Mouse (Mus musculus): ENCODE results near the gene Clcnkb. TPM values are rescaled to one million over a fixed set of nuclear protein-coding genes. Genes with fewer than 3 reads are reported as not detected.

The Clcnkb gene
- polyA plus RNA-seq (2014; fragmentation: Illumina TruSeq; extraction: RNeasy Lipid Tissue Mini Kit (QIAGEN cat#74804); ENCODE audit: low read depth, low replicate concordance) = 10.6 TPM

DNA sequence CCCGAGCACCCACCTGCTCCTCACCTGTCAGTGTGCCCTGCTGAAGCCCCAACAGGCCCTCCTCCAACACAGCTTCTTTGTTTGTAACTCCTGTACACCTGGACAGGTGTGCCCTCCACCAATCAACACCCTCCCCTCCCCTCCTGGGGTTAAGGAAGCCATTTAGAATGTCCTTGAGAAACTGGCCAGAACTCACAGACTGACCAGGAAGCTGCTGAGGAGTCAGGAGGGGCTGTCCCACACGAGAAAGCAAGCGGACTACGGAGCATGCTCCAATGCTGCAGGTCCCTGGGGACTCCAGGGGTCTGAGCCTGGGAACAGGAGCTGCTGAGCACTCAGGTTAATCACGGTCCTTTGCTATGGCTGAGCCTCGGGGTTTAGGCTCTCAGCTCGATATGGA, at the start of gene Clcnkb:
Gene Clcnkb (minus strand): TSS at position 91 of the 400 bp plus-strand sequence.

DNA sequence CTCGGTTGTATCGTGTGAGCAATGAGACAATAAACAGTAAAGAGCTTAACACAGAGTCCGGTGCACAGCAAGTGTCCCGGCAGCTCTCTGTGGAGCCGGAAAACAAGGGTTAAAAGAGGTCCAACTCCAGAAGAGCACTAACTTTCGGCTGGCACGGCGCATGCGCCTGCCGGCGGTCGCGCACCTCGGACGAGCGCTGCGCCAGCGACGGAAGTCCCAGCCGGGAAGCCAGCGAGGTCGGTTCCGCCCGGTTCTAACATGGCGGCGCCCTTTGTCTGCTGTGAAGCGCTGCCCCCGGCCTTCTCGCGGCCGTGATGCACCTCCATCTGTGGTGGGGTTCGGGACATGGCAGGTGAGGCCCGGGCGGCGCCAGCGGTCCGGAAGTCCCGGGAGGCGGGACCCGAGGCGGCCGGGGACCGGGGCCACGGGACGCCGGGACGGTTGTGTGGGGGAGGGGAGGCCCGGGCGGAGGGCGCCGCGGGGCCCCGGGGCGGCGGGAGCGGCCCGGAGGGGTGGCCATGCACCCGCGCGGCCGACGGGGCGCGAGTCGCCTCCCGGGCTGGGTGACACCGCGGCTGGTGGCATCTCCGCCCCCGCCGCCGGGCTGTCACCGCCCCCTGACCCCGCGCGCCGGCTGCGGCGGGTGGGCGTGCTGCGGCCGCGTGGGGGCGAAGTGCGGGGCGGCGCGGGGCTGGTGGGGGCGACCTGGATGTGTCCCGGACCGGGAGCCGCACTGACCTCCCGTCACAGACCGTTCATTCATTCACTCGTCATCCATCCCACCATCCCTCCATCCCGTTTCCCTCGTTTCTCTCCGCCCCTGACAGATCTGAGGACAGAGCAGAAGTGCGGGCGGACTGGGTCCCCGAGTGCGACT, 28.9 kb upstream of the Clcnkb start, which contains the start of gene Zbtb17:
Gene Zbtb17 (plus strand): TSS at position 204 of the 877 bp plus-strand sequence.

DNA sequence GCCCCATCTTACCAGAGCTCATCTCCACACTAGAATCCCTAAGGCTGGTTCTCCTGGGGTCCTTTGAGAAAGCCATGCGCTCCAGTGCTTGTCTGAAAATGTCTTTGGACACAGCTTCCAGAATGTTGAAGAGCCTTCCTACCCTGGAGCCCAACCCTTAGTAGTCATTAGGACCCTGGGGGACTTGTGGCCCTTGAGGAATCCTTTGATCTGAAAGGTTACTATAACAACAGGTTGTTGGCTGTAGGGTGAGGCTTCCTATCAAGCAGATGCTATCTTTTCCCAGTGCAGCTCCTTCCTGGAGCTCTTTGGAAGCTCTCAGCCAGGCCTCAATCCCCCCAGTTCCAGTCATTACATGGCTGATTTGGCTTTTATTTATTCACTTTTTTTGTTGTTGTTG, 20.2 kb upstream of the Clcnkb start, which contains the start of gene Srarp:
Gene Srarp (minus strand): TSS at position 132 of the 400 bp plus-strand sequence.

DNA sequence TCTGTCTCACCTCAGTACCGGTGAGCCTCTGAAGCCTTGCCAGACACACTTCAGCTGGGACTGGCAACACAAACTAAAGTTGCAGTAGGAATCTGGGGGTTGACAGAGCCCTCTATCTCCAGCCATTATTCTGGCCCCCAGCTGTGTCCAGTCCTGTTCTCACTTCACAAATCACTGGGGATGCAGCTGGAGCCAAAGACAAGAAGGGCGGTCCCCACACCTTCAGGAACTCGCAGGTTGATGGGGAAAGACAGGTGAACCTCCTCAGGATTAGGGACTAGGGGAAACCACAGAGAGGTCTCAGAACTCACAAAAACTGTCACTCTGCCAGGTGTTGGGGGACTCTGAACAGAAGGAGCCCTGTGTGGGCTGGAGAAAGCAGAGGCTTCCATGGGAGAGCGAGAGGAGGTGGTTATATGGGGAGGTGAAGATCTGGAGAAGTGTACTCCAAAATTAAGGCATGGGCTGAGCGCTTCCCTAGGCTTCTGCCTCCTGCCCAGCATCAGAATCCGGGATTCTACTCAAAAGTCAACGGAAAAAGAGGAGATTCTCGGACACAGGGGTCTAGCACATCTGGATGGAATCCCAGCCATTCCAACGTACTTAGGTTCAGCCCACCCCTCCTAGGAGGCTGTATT, 4.5 kb upstream of the Clcnkb start, which contains the start of gene Hspb7:
Gene Hspb7 (plus strand): TSS at position 588 of the 638 bp plus-strand sequence.

DNA sequence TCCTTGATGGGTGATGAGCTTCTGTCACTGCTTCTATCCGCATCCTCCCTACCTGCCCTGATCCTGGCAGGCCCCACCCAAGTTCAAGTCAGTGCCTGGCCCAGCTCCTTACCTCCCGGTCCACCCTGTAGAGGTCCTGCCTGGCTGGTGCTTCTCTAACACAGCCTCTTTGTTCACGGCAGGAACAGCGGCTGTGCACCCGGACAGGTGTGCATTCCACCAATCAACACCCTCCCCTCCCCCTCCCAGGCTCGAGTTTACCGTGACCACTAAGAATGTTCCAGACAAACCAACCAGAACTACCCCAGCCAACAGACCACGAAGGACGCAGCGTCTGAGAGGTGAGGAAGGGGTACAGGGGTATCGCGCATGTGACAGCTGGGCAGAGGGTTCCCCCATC, 17.3 kb downstream of the Clcnkb start, which contains the start of gene Clcnka:
Gene Clcnka (minus strand): TSS at position 180 of the 400 bp plus-strand sequence.

DNA sequence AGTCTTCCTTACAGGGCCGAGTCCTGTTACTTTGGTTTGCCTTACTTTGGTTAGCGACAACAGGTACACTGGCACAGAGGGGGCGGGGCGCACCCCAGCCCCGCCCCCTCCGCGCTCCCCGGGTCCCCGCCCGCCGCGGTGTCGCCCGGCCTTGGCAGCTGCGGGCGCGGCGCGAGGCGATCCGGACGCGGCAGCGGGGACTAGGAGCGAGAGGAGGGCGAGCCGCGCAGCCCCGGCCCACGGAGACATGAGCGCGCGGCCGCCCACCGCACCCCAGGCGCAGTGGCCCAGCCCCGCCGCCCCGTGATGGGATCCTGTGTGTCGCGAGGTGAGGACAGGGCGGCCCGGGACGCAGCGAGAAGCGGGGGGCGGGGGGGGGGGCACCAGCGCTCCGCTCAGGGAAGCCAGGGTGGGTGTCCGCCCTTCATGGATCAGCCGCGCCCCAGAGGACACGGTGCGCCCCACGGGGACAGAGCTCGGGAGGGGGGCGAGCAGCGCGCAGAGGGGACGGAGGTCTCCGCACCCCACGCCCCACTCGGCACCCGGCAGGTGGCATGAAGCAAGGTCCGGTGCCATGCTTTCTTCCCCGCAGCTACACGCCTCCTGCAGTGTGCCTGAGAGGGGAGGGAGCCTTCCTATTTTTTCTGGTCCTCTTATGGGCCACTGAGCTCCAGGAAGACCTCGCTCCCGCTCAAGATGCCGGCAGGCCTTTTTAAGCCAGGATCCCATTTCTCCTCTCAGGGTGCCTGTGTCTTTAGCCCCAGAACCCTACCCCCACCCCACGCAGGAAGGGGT, 47.6 kb downstream of the Clcnkb start, which contains the start of gene Fam131c:
Gene Fam131c (plus strand): TSS at position 224 of the 795 bp plus-strand sequence.

Other genes with a start within 250 kb of the Clcnkb start
- gene Rsg1, start 202.1 kb downstream of the Clcnkb start, polyA plus RNA-seq (2014; fragmentation: Illumina TruSeq; extraction: RNeasy Lipid Tissue Mini Kit (QIAGEN cat#74804); ENCODE audit: low read depth, low replicate concordance) = not detected
- 0.61 TPM for gene Arhgef19, start 176.5 kb downstream of the Clcnkb start, polyA plus RNA-seq (2014; fragmentation: Illumina TruSeq; extraction: RNeasy Lipid Tissue Mini Kit (QIAGEN cat#74804); ENCODE audit: low read depth, low replicate concordance)
- 0.12 TPM for gene Epha2, start 114.8 kb downstream of the Clcnkb start, polyA plus RNA-seq (2014; fragmentation: Illumina TruSeq; extraction: RNeasy Lipid Tissue Mini Kit (QIAGEN cat#74804); ENCODE audit: low read depth, low replicate concordance)
- not detected for gene Fam131c, start 47.8 kb downstream of the Clcnkb start, polyA plus RNA-seq (2014; fragmentation: Illumina TruSeq; extraction: RNeasy Lipid Tissue Mini Kit (QIAGEN cat#74804); ENCODE audit: low read depth, low replicate concordance)
- 4.0 TPM for gene Clcnka, start 17.3 kb downstream of the Clcnkb start, polyA plus RNA-seq (2014; fragmentation: Illumina TruSeq; extraction: RNeasy Lipid Tissue Mini Kit (QIAGEN cat#74804); ENCODE audit: low read depth, low replicate concordance)
- gene Hspb7, start 4.8 kb upstream of the Clcnkb start, polyA plus RNA-seq (2014; fragmentation: Illumina TruSeq; extraction: RNeasy Lipid Tissue Mini Kit (QIAGEN cat#74804); ENCODE audit: low read depth, low replicate concordance) = not detected
- gene Srarp, start 20.1 kb upstream of the Clcnkb start, polyA plus RNA-seq (2014; fragmentation: Illumina TruSeq; extraction: RNeasy Lipid Tissue Mini Kit (QIAGEN cat#74804); ENCODE audit: low read depth, low replicate concordance) = not detected
- gene Zbtb17, start 28.6 kb upstream of the Clcnkb start, polyA plus RNA-seq (2014; fragmentation: Illumina TruSeq; extraction: RNeasy Lipid Tissue Mini Kit (QIAGEN cat#74804); ENCODE audit: low read depth, low replicate concordance) = not detected
- 7.5 TPM for gene Spen, start 122.6 kb upstream of the Clcnkb start, polyA plus RNA-seq (2014; fragmentation: Illumina TruSeq; extraction: RNeasy Lipid Tissue Mini Kit (QIAGEN cat#74804); ENCODE audit: low read depth, low replicate concordance)
- gene Fblim1, start 190.1 kb upstream of the Clcnkb start, polyA plus RNA-seq (2014; fragmentation: Illumina TruSeq; extraction: RNeasy Lipid Tissue Mini Kit (QIAGEN cat#74804); ENCODE audit: low read depth, low replicate concordance) = 5.1 TPM
- 0.57 TPM for gene Tmem82, start 202.6 kb upstream of the Clcnkb start, polyA plus RNA-seq (2014; fragmentation: Illumina TruSeq; extraction: RNeasy Lipid Tissue Mini Kit (QIAGEN cat#74804); ENCODE audit: low read depth, low replicate concordance)
- gene Slc25a34, start 207.8 kb upstream of the Clcnkb start, polyA plus RNA-seq (2014; fragmentation: Illumina TruSeq; extraction: RNeasy Lipid Tissue Mini Kit (QIAGEN cat#74804); ENCODE audit: low read depth, low replicate concordance) = 0.53 TPM
- 1.4 TPM for gene Plekhm2, start 248.9 kb upstream of the Clcnkb start, polyA plus RNA-seq (2014; fragmentation: Illumina TruSeq; extraction: RNeasy Lipid Tissue Mini Kit (QIAGEN cat#74804); ENCODE audit: low read depth, low replicate concordance)

All from kidney, adult 10 weeks (tissue).